Mouse (Mus musculus) spleen, embryonic (tissue): ENCODE results near the gene Crybb1.

Source experiments
- CTCF ChIA-PET: fragments of 350-600 bp; sonication (Branson Sonifier 250); formaldehyde crosslinking; loops from one replicate; lab custom pipeline; 2022; lab: Charles Lee

The Crybb1 gene

GRCm38 (mm10) chr5:112284203-112284582, 28.6 kb downstream of the Crybb1 start:
- CTCF ChIA-PET = no interaction called here

- CTCF ChIA-PET = interaction anchor here (0.6 to 2.4 kb wide), 2 partner anchors 45 to 183 kb away, joined by 6 to 20 read pairs; no protein-coding TSS in a partner anchor
These were observed 30.0 kb downstream of the Crybb1 start for GRCm38 (mm10) chr5:112285548-112286085.

- CTCF ChIA-PET = interaction anchor here (0.7 to 2.4 kb wide), 4 partner anchors 8 to 371 kb away, joined by 3 to 6 read pairs (median 4); no protein-coding TSS in a partner anchor
These were observed 31.0 kb downstream of the Crybb1 start for GRCm38 (mm10) chr5:112286608-112286983.

- CTCF ChIA-PET = interaction anchor here (0.7 to 2.4 kb wide), 4 partner anchors 9 to 371 kb away, joined by 3 to 6 read pairs (median 4); no protein-coding TSS in a partner anchor
These were observed 31.5 kb downstream of the Crybb1 start for GRCm38 (mm10) chr5:112286984-112287641.

GRCm38 (mm10) chr5:112287652-112288051, 32.0 kb downstream of the Crybb1 start:
- CTCF ChIA-PET = interaction anchor here (1.2 to 2.4 kb wide), 2 partner anchors 9 to 47 kb away, joined by 4 to 6 read pairs; no protein-coding TSS in a partner anchor

GRCm38 (mm10) chr5:112288193-112289141, 32.9 kb downstream of the Crybb1 start:
- CTCF ChIA-PET = interaction anchor here (2.4 kb wide), 1 partner anchor 48 kb away, joined by 6 read pairs; no protein-coding TSS in a partner anchor

GRCm38 (mm10) chr5:112289236-112289635, 33.6 kb downstream of the Crybb1 start:
- CTCF ChIA-PET = no interaction called here

- CTCF ChIA-PET = no interaction called here
These were observed 34.4 kb downstream of the Crybb1 start for GRCm38 (mm10) chr5:112289819-112290535.

- CTCF ChIA-PET = no interaction called here
These were observed 34.9 kb downstream of the Crybb1 start for GRCm38 (mm10) chr5:112290536-112290880.

- CTCF ChIA-PET = no interaction called here
These were observed 36.3 kb downstream of the Crybb1 start for GRCm38 (mm10) chr5:112291866-112292265.

- CTCF ChIA-PET = no interaction called here
These were observed 36.8 kb downstream of the Crybb1 start for GRCm38 (mm10) chr5:112292343-112292980.

GRCm38 (mm10) chr5:112293800-112294199, 38.2 kb downstream of the Crybb1 start:
- CTCF ChIA-PET = no interaction called here

GRCm38 (mm10) chr5:112294696-112295095, 39.1 kb downstream of the Crybb1 start:
- CTCF ChIA-PET = no interaction called here

- CTCF ChIA-PET = no interaction called here
These were observed 39.5 kb downstream of the Crybb1 start for GRCm38 (mm10) chr5:112295162-112295561.

- CTCF ChIA-PET = no interaction called here
These were observed 39.9 kb downstream of the Crybb1 start for GRCm38 (mm10) chr5:112295564-112295963.

GRCm38 (mm10) chr5:112296404-112297181, 41.0 kb downstream of the Crybb1 start:
- CTCF ChIA-PET = interaction anchor here (0.7 kb wide), 1 partner anchor 1543 kb away, joined by 3 read pairs; no protein-coding TSS in a partner anchor

- CTCF ChIA-PET = no interaction called here
These were observed 41.6 kb downstream of the Crybb1 start for GRCm38 (mm10) chr5:112297257-112297656.

- CTCF ChIA-PET = no interaction called here
These were observed 42.8 kb downstream of the Crybb1 start for GRCm38 (mm10) chr5:112298226-112298988.

- CTCF ChIA-PET = no interaction called here
These were observed 43.8 kb downstream of the Crybb1 start for GRCm38 (mm10) chr5:112299399-112299798.
